Mouse (Mus musculus) embryonic facial prominence, embryonic 12.5 days (tissue): ENCODE data around the gene Cadps. TPM values are rescaled to one million over a fixed set of nuclear protein-coding genes. Genes with fewer than 3 reads are reported as not detected.

Experiments used
- ATAC-seq: fragments of 200-750 bp; cut with Nextera tagmentation; 2 replicates; pipeline ENCODE4 v1.8.0; 2017; ENCODE audit not compliant: insufficient number of reproducible peaks, insufficient read depth, low FRiP score, low TSS enrichment
- H3K27ac ChIP-seq: fragments of 300-500 bp; sonication (generic); 2 replicates; pipeline ENCODE4 v1.5.1; 2016; ENCODE audit warnings: mild to moderate bottlenecking
- H3K27me3 ChIP-seq: fragments of 300-500 bp; sonication (generic); 2 replicates; pipeline ENCODE4 v1.6.1; 2016; ENCODE audit warnings: mild to moderate bottlenecking, moderate library complexity
- H3K36me3 ChIP-seq: fragments of 300-500 bp; sonication (generic); 2 replicates; pipeline ENCODE4 v1.6.1; 2016; ENCODE audit warnings: mild to moderate bottlenecking
- H3K4me1 ChIP-seq: fragments of 300-500 bp; sonication (generic); 2 replicates; pipeline ENCODE4 v1.6.1; 2016
- H3K4me2 ChIP-seq: fragments of 300-500 bp; sonication (generic); replicated peaks from 2 replicates; pipeline ENCODE4 v1.6.1; 2016; ENCODE audit warnings: mild to moderate bottlenecking, moderate library complexity
- H3K4me3 ChIP-seq: fragments of 300-500 bp; sonication (generic); 2 replicates; pipeline ENCODE4 v1.5.1; 2016; ENCODE audit warnings: mild to moderate bottlenecking
- H3K9ac ChIP-seq: fragments of 300-500 bp; sonication (generic); 2 replicates; pipeline ENCODE4 v1.6.1; 2016; ENCODE audit warnings: mild to moderate bottlenecking, moderate library complexity
- H3K9me3 ChIP-seq: fragments of 300-500 bp; sonication (generic); 2 replicates; pipeline ENCODE4 v1.6.1; 2016; ENCODE audit warnings: mild to moderate bottlenecking, moderate library complexity
- WGBS: fragments of 180-500 bp; shearing (Covaris S2); methylation state at CpG from one replicate; pipeline ENCODE4 v1.1.7; 2016; 5-methylcytosine and 5-hydroxymethylcytosine counted together
- polyA plus RNA-seq: library from polyadenylated mRNA; unstranded; fragments of >200 nt; fragmentation: Nextera tagmentation; extraction: Ambion mirVana; gene quantifications from 2 replicates; pipeline ENCODE4 v1.2.1, GENCODE M21; 2016

Cadps gene
- polyA plus RNA-seq, 1 experiment from 2014 or later: 2.5 TPM

DNA sequence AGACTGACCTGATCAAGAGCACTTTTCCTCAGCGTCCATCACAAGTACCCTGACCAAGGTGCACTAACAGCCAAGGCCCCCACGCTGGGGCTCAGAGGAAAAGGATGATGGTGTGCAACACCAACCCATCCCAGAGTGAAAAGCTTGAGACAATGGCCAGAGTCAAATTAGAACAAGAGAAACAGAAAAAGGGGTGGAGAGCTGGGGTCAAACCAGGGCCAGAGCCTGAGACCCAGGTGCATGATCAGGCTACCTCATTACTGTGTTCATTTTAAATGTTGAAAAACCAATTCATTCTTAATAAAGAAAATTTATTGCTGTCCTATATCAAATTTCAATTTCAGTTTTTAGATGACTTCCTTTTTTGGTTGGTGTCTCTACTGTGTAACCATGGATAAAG is 184.1 kb downstream of the Cadps start:
- ATAC-seq: no peak
- no peaks in the 10 kb centered on the region for H3K4me1 ChIP-seq
- H3K4me3 ChIP-seq: no peak overlapping the region
- no peak overlapping the region for H3K9ac ChIP-seq
- H3K27ac ChIP-seq: no peak overlapping the region
- H3K9me3 ChIP-seq: no peaks in the 10 kb centered on the region
- 85% methylated on average over 2 of the region's 2 CpGs for WGBS
- H3K4me2 ChIP-seq: no peak overlapping the region
- no peaks in the 10 kb centered on the region for H3K27me3 ChIP-seq
- no peaks in the 10 kb centered on the region for H3K36me3 ChIP-seq

DNA sequence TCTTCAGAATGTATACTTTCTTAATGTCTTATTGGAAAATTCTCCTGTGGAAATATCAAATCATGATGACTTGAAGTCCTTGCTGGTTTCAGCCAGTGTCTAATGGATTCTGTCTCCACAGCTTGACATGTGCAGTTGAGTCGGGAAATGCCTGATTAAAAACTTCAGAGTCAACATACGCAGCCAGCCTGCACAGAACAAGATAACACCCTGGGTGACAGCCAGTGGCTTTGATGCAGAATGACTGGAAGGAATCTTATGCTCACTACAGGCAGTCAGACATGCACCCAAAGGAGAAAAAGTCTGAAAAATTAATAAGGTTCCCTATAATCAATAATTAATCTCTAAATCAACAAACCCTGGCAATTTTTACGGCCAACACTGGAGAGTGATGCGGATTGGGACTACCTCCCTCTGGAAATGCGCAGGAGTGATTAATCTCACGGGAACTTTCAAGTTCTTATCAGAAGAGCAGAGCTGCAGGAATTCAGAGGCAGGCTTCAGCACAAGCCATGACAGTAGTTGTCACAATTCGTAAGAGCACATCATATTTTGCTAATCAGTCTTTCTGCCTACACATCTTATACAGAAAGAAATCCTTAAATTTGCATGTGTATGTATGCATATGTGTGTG is 185.6 kb downstream of the Cadps start:
- no peak for ATAC-seq
- Histone ChIP-seq H3K4me3 (no peak overlapping the region), H3K9me3 (no peaks in the 10 kb centered on the region), H3K27ac (no peak overlapping the region), H3K27me3 (no peaks in the 10 kb centered on the region), H3K4me2 (no peak overlapping the region), H3K4me1 (no peaks in the 10 kb centered on the region), H3K36me3 (no peaks in the 10 kb centered on the region), H3K9ac (no peak overlapping the region)
- WGBS: 86% methylated on average over 7 of the region's 7 CpGs

DNA sequence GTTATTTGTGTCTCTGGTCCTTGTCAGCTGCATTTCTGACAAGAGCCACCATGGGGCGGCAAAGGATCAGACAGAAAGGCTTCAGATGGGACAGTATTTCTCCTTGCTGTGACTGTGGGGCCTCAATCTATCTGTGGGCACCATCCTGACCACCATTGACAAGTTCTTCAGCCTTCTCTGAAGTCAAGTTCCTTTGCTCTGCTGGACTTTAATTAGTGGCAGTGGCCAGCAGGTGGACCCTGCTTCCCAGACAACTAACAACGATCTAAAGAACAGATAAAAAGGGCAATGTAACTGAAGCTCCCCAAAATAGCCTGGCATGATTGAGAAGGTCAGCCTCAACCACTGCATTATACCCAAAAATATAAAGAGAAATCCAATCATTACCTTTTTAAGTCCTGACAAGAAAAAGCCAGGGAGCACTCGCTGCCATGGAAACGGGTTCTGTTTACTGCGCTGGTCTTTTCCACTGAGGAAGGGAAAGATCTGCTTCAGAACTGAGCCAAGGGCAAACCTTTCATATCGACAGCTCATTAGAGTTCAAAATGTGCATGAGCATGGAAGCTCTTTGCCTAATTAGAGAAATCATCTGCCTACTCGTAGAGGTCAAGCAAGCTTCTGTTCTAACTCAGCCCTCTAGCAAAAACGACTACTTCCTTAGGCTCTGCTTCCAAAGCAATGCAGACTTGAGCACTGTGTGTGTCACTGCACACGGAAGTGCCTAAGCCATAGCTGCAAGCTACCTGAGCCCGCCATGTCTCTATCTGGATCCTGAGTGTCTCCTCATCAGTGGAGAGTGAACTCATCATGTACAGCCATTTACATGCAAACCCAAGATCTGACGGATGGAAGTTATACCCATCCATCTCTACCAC is 198.4 kb downstream of the Cadps start:
- Histone ChIP-seq H3K4me2 (no peak overlapping the region), H3K9me3 (no peaks in the 10 kb centered on the region), H3K36me3 (no peaks in the 10 kb centered on the region), H3K4me3 (no peak overlapping the region), H3K4me1 (no peaks in the 10 kb centered on the region), H3K27ac (no peak overlapping the region), H3K9ac (no peak overlapping the region), H3K27me3 (no peaks in the 10 kb centered on the region)
- WGBS: 78% methylated on average over 11 of the region's 11 CpGs
- no peak for ATAC-seq

DNA sequence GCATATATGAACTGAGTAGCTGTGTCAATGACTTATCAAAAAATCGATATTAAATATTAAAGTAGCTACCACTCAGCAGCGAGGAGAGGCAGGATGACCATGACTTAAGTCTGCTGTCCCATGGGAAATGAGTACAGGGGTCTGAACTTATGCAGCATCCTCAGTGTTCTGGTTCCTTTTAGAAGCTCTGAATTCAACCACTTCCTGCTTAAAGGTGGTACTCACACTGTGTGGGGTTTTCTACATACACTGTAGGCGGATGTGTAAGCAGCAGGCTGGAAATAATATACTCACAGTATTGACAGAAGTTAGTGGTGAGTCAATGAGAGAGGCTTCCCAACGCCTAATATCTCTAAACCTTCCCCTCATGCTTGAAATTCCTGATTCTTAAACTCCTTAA is 215.9 kb downstream of the Cadps start:
- Histone ChIP-seq H3K4me1 (no peaks in the 10 kb centered on the region), H3K4me2 (no peak overlapping the region), H3K36me3 (no peaks in the 10 kb centered on the region), H3K27me3 (no peaks in the 10 kb centered on the region), H3K27ac (no peak overlapping the region), H3K9me3 (no peaks in the 10 kb centered on the region), H3K9ac (no peak overlapping the region), H3K4me3 (no peak overlapping the region)
- WGBS: 78% methylated on average over 4 of the region's 4 CpGs
- no peak for ATAC-seq

DNA sequence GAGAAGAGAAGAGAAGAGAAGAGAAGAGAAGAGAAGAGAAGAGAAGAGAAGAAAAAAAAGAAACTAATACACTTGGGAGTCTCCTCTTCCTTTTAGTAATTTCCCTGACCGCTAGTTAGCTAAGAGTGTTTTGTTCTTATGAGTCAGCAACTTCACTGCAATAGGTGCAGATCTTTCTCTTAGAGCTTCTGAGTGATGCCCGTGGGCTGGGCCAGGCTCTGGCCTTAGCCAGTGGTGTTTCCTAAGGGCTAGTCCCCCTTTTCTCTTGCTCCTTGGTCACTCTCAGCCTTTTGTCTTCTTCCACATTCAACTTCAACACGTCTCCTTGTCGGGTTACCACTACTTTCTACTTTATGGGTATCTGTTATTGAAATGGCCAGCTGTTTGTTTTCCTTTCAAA is 216.7 kb downstream of the Cadps start:
- no peak overlapping the region for H3K9ac ChIP-seq
- no peaks in the 10 kb centered on the region for H3K4me1 ChIP-seq
- H3K36me3 ChIP-seq: no peaks in the 10 kb centered on the region
- no peak for ATAC-seq
- no peak overlapping the region for H3K4me2 ChIP-seq
- 85% methylated on average over 4 of the region's 4 CpGs for WGBS
- no peak overlapping the region for H3K4me3 ChIP-seq
- H3K27me3 ChIP-seq: no peaks in the 10 kb centered on the region
- H3K9me3 ChIP-seq: no peaks in the 10 kb centered on the region
- H3K27ac ChIP-seq: no peak overlapping the region

DNA sequence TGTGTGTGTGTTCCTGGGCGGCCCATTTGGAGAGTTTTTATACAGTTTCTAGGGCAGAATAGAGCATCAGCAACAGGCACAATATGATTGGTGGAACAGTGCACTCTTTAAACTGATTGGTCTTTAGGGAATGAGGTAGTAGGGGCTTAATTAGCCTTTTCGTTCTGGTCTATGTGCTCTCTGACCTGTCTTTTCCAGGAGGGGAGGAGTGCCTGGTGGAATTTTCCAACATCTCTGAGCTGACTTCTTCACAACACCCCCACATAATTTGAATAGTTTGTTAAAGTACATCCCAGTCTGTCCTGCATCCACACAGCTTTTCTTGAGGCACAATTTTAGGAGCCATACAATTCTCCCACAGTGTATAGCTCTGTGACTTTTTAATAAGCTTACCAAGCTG is 220.8 kb downstream of the Cadps start:
- no peak overlapping the region for H3K27ac ChIP-seq
- no peaks in the 10 kb centered on the region for H3K36me3 ChIP-seq
- no peaks in the 10 kb centered on the region for H3K27me3 ChIP-seq
- no peak overlapping the region for H3K9ac ChIP-seq
- ATAC-seq: no peak
- no peak overlapping the region for H3K4me3 ChIP-seq
- 78% methylated on average over 2 of the region's 2 CpGs for WGBS
- H3K9me3 ChIP-seq: no peaks in the 10 kb centered on the region
- H3K4me2 ChIP-seq: no peak overlapping the region
- H3K4me1 ChIP-seq: no peaks in the 10 kb centered on the region

DNA sequence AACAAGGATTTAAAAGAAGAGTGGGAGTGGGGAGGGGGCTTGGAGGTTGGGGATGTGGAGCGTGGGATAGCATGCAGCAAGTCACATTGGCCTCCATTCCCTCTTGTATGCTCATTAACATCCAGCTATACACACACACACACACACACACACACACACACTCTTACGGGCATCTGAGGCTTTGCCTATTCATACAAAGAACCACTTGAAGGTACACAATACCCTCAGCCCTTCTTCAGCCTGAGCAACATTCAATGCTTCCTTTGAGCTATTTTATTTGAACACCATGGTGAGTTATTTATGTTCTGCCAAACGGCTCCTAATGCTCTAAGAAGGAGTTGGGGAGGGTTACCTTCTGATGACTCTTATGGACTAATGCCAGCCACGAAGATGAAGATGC is 227.6 kb downstream of the Cadps start:
- Histone ChIP-seq H3K27ac (no peak overlapping the region), H3K9me3 (no peaks in the 10 kb centered on the region), H3K9ac (no peak overlapping the region), H3K4me1 (no peaks in the 10 kb centered on the region), H3K4me3 (no peak overlapping the region), H3K4me2 (no peak overlapping the region), H3K27me3 (no peaks in the 10 kb centered on the region), H3K36me3 (no peaks in the 10 kb centered on the region)
- WGBS: 83% methylated on average over 4 of the region's 4 CpGs
- ATAC-seq: no peak

DNA sequence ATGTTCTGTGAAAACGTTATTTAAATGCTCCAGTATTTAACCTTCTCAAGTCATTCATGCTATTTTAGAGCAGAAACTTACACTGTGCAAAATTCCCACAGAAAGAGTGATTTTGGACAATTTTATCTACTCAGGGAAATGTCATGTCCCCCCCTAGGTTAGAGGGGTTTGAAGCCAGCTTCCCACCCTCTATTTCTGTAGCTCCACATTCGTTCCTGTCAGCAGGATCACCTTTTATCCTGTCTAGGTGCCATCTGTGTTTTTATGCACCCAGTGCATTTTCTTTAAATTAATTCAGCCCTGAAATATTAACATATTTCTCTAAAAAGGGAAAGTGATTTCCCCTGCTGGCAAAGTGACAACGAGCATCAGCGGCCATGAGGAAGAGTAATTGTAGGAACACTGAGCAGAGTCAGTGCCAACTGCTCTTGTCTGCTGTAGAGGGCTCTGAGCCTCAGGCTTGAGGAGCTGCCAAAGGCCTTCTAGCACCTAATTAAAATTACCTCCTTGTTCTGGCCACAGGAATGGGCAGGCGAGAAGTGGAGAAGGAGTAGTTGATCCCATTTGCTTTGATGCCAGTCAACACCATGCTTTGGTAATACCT is 230.3 kb downstream of the Cadps start:
- H3K27me3 ChIP-seq: no peaks in the 10 kb centered on the region
- H3K4me2 ChIP-seq: no peak overlapping the region
- no peaks in the 10 kb centered on the region for H3K36me3 ChIP-seq
- H3K27ac ChIP-seq: no peak overlapping the region
- 83% methylated on average over 5 of the region's 5 CpGs for WGBS
- no peaks in the 10 kb centered on the region for H3K9me3 ChIP-seq
- no peaks in the 10 kb centered on the region for H3K4me1 ChIP-seq
- ATAC-seq: no peak
- no peak overlapping the region for H3K4me3 ChIP-seq
- no peak overlapping the region for H3K9ac ChIP-seq

DNA sequence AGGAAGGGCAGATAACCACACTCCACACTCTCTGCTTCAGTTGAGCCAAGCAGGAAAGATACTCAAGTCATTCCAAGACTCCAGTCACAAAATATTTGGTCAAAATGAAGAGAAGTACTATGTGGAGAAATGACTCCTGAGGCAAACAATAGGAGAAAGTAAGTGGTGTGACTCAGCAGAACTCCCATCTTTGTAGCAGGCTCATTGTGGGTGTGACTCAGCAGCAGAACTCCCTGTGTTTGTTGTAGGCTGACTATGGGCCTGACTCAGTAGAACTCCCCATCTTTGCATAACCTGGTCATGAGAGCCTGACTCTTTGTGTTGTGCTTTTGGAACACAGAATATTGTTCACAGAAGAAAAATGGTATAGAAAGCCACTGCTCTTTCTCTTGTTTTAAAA is 231.1 kb downstream of the Cadps start:
- H3K27ac ChIP-seq: no peak overlapping the region
- no peak overlapping the region for H3K4me2 ChIP-seq
- ATAC-seq: no peak
- H3K36me3 ChIP-seq: no peaks in the 10 kb centered on the region
- no peaks in the 10 kb centered on the region for H3K9me3 ChIP-seq
- no peak overlapping the region for H3K9ac ChIP-seq
- H3K27me3 ChIP-seq: no peaks in the 10 kb centered on the region
- no peak overlapping the region for H3K4me3 ChIP-seq
- no peaks in the 10 kb centered on the region for H3K4me1 ChIP-seq

DNA sequence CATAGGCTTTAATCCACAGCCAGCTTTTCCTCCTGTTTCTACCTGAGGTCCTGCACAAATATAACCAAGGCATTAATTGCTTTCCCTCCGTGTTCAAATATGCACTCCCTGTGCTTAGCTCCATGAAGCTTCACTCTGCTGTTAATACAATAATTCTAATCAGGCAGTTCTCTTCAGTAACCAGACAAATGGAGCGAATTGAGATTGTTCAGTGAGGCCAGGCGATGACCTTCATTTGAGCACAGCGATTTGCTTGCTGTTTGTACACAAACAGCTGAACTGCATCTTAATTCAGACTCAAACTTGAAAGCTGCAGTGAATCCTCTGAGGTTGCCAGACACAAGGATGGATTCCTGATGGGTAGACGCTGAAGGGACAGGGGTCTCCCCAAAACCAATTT is 239.3 kb downstream of the Cadps start:
- ATAC-seq: no peak
- 82% methylated on average over 5 of the region's 5 CpGs for WGBS

DNA sequence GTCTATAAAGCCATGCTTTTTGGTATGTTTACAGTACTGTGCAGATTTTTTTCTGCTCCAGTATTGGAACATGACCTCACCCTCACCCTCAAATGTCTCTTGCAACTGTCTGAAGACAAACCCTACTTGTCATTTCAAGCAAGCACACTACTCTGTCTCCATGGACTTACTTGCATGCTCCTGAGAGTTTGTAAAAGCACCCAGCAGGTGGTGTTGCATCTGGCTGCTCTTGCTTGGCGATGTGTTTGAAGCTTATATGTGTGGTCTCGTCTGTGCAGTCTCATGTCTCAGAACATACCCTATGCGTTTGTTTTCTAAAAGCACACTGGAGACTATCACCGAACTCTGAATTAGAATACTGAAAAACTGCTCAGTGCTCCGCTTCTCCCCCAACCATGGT is 241.2 kb downstream of the Cadps start:
- Histone ChIP-seq H3K4me2 (no peak overlapping the region), H3K27me3 (no peaks in the 10 kb centered on the region), H3K9ac (no peak overlapping the region), H3K4me1 (peaks cover 9% of the 10 kb centered on the region; the same call in 1 of the 2 replicates), H3K9me3 (no peaks in the 10 kb centered on the region), H3K4me3 (no peak overlapping the region), H3K27ac (no peak overlapping the region), H3K36me3 (no peaks in the 10 kb centered on the region)
- 80% methylated on average over 5 of the region's 5 CpGs for WGBS
- no peak for ATAC-seq

More for the DNA sequence above, 239.3 kb downstream of the Cadps start:
- Histone ChIP-seq H3K27ac (no peak overlapping the region), H3K4me3 (no peak overlapping the region), H3K4me2 (no peak overlapping the region), H3K4me1 (peaks cover 9% of the 10 kb centered on the region; the same call in 1 of the 2 replicates), H3K9ac (no peak overlapping the region), H3K36me3 (no peaks in the 10 kb centered on the region), H3K9me3 (no peaks in the 10 kb centered on the region), H3K27me3 (no peaks in the 10 kb centered on the region)

DNA sequence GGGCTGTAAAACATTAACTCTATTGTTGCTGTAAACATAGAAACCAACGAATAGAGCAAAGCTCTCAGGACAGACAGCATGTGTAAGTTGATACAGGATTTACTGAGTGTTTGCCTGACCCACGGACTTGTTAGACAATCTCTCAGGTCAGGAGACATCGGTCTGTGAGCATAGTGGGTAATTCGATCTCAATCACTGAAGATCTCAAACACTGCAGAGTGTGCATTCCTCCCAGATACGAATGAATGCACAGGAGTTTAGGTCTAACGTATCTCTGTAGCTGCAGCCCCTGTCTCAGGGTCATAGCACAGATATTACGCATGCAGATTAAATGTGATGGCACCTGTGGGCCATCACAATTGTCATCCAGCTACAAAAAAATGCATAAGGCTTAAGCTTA is 242.1 kb downstream of the Cadps start:
- Histone ChIP-seq H3K36me3 (no peaks in the 10 kb centered on the region), H3K4me3 (no peak overlapping the region), H3K4me1 (peaks cover 9% of the 10 kb centered on the region; the same call in 1 of the 2 replicates), H3K9ac (no peak overlapping the region), H3K27me3 (no peaks in the 10 kb centered on the region), H3K27ac (no peak overlapping the region), H3K4me2 (no peak overlapping the region), H3K9me3 (no peaks in the 10 kb centered on the region)
- ATAC-seq: no peak
- WGBS: 19% methylated on average over 7 of the region's 7 CpGs
